Mouse (Mus musculus) mouse trophoblast stem cell (cell line): Measurements from ENCODE around the gene Maco1.
"Not testable (repeated sequence)": the region's sequence is repeated elsewhere in the genome, so short reads cannot be mapped to it uniquely, and the experiment has no call there.

Experiments used
- in situ Hi-C, 2 experiments: fragments of 300-500 bp; cut with MseI, MboI; formaldehyde crosslinking; loops; 2 replicates in 1 of 2; 3 replicates in 1 of 2; pipeline ENCODE4 v1.15.1; 2025

Gene Maco1

GRCm38 (mm10) chr4:134861884-134862283, 8.7 kb upstream of the Maco1 start:
- in situ Hi-C loops, result no loop called here

- in situ Hi-C loops, result no loop called here
Observed at GRCm38 (mm10) chr4:134858494-134858893, 5.3 kb upstream of the Maco1 start.

DNA sequence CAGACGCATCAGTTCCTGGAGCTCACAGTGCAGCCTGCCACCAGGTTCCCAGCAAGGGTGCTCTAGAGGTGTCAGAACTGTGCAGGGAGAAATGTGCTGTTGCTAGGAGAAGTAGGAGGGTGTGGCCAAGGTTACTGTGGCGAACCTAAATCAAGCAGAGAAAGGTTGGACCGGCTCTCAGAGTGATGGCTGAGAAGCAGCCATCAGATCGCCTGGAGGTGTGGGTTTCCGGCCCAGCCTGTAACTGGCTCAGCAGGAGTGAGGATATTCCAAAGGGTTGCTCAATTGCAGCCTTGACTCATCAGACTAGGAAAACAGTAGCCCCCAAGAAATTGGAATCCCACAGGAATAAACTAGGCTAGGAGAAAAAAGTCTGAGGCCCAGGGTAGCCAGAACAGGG, 3.4 kb upstream of the Maco1 start:
- in situ Hi-C loops, result no loop called here

DNA sequence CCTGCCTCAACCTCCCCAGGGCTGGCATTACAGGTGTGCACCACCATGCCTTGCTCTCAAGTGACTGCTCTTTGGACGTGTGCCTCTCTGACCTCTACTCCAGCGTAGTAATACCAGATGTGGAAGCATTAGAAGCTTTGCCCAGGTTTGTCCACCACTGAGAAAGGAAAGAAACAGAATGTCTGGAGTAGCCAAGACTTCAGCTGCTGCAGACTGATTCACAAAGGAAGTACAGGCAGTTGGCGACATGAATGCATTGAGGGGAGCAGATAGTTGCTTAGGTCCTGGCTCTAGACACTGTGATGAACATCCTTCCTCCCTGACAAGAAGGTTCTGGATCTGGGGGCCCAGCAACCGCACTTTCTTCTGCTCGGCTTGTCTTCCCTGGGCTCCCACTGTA, 2.9 kb upstream of the Maco1 start:
- in situ Hi-C loops, result no loop called here

GRCm38 (mm10) chr4:134855371-134855770, 2.2 kb upstream of the Maco1 start:
- in situ Hi-C loops, result no loop called here

GRCm38 (mm10) chr4:134853637-134854485, 716 bp upstream of the Maco1 start:
- in situ Hi-C loops, result no loop called here

- in situ Hi-C loops, result no loop called here
Observed at GRCm38 (mm10) chr4:134852438-134853255, 498 bp downstream of the Maco1 start.

GRCm38 (mm10) chr4:134851876-134852275, 1.3 kb downstream of the Maco1 start:
- in situ Hi-C loops, result no loop called here

GRCm38 (mm10) chr4:134851236-134851635, 1.9 kb downstream of the Maco1 start:
- in situ Hi-C loops, result no loop called here

DNA sequence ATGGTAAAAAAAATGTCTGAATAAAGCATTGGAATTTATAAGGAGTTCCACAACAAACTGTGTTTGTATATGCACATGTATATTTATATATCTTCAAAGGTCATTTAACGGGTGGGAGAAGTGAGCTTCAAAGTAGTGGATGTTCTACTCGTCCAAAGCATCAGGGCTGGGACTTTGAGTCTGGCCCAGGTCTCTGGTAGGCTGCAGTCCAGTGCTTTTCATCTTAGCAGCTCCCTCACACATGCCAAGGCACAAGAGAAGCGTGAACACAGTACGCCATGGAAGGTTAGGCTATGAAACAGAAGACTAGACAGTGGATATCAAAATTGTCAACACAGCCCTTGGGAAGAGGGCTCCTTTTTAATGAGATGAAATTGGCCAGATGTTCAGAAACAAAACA, 2.6 kb downstream of the Maco1 start:
- in situ Hi-C loops, result no loop called here

DNA sequence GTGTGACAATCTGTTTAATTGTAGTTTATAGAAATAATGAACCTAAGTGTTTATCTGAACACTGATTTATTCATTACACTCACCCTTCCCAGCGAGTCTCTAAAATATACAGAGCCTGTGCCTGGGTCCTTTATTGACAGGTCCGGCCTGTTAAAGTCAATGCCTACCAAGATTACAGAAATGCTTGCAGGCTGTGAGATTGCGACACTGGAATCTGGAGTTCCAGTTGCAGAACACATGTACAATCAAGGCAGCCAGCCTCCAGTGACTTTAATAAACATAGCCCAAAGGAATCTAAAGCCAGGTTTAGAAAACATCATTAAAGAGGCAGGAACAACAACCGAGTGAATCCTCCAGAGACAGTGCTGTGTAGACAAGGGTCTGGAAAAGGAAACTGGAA, 5.6 kb downstream of the Maco1 start:
- in situ Hi-C loops, result no loop called here

DNA sequence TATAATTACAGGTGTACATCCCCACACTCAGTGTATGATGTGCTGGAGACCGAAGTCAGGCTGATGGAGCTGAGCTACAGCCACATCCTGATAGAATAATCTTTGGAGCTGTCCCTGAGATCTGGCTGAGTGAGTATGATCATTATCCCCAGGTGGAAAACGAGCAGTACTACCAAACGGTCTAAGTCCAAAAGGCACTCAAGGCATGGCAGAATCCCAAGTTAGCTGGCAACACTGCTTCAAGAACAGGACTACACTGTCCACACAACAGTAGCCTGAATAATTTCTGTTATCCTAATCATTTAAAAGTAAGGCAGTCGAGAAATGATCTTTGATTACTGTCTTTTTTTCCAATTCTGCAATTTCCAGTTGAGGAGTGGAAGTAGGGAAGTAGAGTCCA, 9.6 kb downstream of the Maco1 start:
- in situ Hi-C loops, result no loop called here

DNA sequence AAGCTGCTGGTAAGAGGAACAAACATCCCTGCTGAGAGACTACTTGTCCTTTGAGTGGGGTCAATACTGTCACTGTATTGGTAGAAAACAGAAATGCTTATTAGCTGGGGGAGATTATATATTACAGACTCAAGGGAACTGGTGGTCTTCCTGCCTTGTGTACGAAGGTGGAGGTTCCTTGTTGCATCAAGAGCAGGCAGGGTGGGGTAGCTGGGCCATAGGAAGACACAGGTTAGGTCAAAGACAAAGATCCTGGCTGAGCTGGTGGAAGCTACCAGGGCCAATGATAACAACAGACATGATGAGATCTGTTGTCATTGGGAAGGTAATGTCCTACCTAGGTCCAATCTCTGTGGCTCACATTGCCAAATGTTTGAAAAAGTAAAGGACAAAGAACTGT, 12.9 kb downstream of the Maco1 start:
- in situ Hi-C loops, result no loop called here

- in situ Hi-C loops, result not testable (repeated sequence)
Observed at GRCm38 (mm10) chr4:134838706-134839105, 14.4 kb downstream of the Maco1 start.

GRCm38 (mm10) chr4:134838221-134838620, 14.9 kb downstream of the Maco1 start:
- in situ Hi-C loops, result no loop called here

GRCm38 (mm10) chr4:134835486-134835885, 17.7 kb downstream of the Maco1 start:
- in situ Hi-C loops, result no loop called here

- in situ Hi-C loops, result no loop called here
Observed at GRCm38 (mm10) chr4:134831934-134832333, 21.2 kb downstream of the Maco1 start.

DNA sequence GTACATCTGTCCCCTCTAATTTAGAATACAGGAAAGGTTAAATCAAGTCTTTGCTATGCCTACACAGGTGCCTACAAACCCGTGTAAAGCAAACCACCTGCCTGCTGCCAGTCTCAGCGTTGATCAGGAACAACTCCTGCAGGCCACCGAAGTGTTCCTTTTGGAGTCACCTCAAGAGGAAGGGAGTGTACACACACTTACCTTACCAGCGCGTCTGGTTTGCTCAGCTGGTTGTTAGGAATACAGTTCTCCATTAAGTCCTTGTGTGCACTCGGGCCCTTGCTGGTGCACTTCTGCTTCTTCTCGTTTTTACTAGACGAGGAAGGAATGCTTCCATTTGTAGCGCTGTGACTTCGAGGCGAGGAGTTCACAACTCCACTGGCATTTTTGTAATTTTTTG, 25.3 kb downstream of the Maco1 start:
- in situ Hi-C loops, result loop anchor here in 1 of 2 experiments (10.0 kb wide), 1 partner anchor 57 kb away; no protein-coding TSS in a partner anchor

GRCm38 (mm10) chr4:134826348-134826747, 26.8 kb downstream of the Maco1 start:
- in situ Hi-C loops, result loop anchor here in 1 of 2 experiments (10.0 kb wide), 1 partner anchor 58 kb away; no protein-coding TSS in a partner anchor

DNA sequence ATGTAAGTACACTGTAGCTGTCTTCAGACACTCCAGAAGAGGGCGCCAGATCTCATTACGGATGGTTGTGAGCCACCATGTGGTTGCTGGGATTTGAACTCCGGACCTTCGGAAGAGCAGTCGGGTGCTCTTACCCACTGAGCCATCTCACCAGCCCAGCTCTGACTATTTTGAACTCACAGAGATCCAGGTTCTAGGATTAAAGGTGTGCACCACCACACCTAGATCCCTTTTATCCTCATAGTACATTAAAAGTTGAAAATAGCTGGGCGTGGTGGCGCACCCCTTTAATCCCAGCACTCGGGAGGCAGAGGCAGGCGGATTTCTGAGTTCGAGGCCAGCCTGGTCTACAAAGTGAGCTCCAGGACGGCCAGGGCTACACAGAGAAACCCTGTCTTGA, 27.3 kb downstream of the Maco1 start:
- in situ Hi-C loops, result loop anchor here in 1 of 2 experiments (10.0 kb wide), 1 partner anchor 59 kb away; no protein-coding TSS in a partner anchor

GRCm38 (mm10) chr4:134823560-134823959, 29.6 kb downstream of the Maco1 start:
- in situ Hi-C loops, result loop anchor here in 1 of 2 experiments (10.0 kb wide), 1 partner anchor 61 kb away; no protein-coding TSS in a partner anchor

DNA sequence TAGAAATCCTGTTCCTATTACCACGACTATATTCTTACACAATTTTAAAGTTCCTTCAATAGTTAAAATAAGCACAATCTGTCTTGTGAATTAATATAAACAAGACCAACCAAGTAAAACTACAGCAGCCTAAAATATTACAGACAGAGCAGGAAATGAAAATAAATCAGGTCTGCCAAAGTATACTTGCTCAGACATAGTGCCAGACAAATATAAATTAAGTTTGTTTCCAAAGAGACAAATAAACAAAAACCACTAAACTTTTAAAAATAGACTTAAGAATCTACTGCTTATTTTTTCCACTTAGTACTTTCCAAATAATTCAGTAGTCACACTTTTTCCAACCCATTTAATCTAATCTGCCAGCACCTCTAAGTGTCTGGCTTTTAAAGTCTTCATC, 32.1 kb downstream of the Maco1 start:
- in situ Hi-C loops, result loop anchor here in 1 of 2 experiments (10.0 kb wide), 1 partner anchor 64 kb away; no protein-coding TSS in a partner anchor
